Mouse (Mus musculus): Measurements from ENCODE around the gene Patl2.

DNA sequence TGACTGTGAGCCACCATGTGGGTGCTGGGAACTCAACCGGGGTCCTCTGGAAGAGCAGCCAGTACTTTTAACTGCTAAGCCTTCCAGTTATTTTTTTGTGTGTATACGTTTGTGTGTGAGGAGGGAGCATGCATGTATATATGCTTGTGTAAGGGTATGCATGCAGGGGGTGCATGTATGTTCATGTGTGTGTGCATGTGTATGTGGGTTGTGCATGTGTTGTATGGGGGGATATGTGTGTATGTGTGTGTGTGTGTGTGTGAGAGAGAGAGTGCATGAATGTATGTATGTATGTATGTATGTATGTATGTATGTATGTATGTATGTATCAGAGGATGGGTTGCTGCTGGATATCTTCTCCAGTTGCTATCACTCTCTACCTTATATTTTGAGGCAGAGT is 31.5 kb downstream of the Patl2 start:
- TF ChIP-seq RAD21 (IDR thresholded peaks at IDR 0.05; ENCODE audit: low read depth, low read length) (no peak), MAFK (IDR thresholded peaks at IDR 0.05; ENCODE audit: insufficient replicate concordance, low read length) (no peak), MYC (IDR thresholded peaks at IDR 0.05; ENCODE audit: low read depth, low read length) (no peak), KAT2A (IDR thresholded peaks at IDR 0.05; ENCODE audit: insufficient replicate concordance, low read length) (no peak), GABPA (IDR thresholded peaks at IDR 0.05; ENCODE audit: insufficient replicate concordance, low read depth, low read length) (no peak), POLR2A (IDR thresholded peaks at IDR 0.05; ENCODE audit: low read depth, low read length) (no peak; the same call in none of the 2 replicates), ETS1 (conservative IDR thresholded peaks at IDR 0.05; ENCODE audit: low read depth, low read length) (no peak), TCF12 (IDR thresholded peaks at IDR 0.05; ENCODE audit: low read depth, low read length) (no peak), CTCF (conservative IDR thresholded peaks at IDR 0.05 in 1 of 2, IDR thresholded peaks at IDR 0.05 in 1 of 2; ENCODE audit: low read depth in 2 of 2, low read length in 2 of 2) (peak in 1 of 2 experiments; percentile 9; a peak in 1 of 4 replicates), MEF2A (IDR thresholded peaks at IDR 0.05; ENCODE audit: borderline replicate concordance, low read depth, low read length) (no peak), BHLHE40 (IDR thresholded peaks at IDR 0.05; ENCODE audit: low read depth, low read length) (no peak)
